Mouse (Mus musculus) liver, embryonic 16.5 days (tissue): Measurements from ENCODE around the gene Strn3. TPM values are rescaled to one million over a fixed set of nuclear protein-coding genes. Genes with fewer than 3 reads are reported as not detected.
"Not testable (repeated sequence)": the region's sequence is repeated elsewhere in the genome, so short reads cannot be mapped to it uniquely, and the experiment has no call there.

Experiments
- ATAC-seq: fragments of 200-750 bp; cut with Nextera tagmentation; 2 replicates; pipeline ENCODE4 v1.8.0; 2017; ENCODE audit warnings: low read depth, mild to moderate bottlenecking, moderate number of reproducible peaks, moderate library complexity
- H3K27ac ChIP-seq: fragments of 300-500 bp; sonication (generic); 2 replicates; pipeline ENCODE4 v1.5.1; 2014; ENCODE audit warnings: mild to moderate bottlenecking, low read length
- H3K27me3 ChIP-seq: fragments of 300-500 bp; sonication (generic); 2 replicates; pipeline ENCODE4 v1.6.1; 2014; ENCODE audit warnings: low read depth, low read length, mixed read lengths; ENCODE audit not compliant: control insufficient read depth, insufficient read depth
- H3K36me3 ChIP-seq: fragments of 300-500 bp; sonication (generic); 2 replicates; pipeline ENCODE4 v1.6.1; 2014; ENCODE audit warnings: mild to moderate bottlenecking; ENCODE audit not compliant: control insufficient read depth, insufficient read depth
- H3K4me1 ChIP-seq: fragments of 300-500 bp; sonication (generic); 2 replicates; pipeline ENCODE4 v1.6.1; 2014; ENCODE audit warnings: low read depth, low read length, mixed read lengths; ENCODE audit not compliant: control insufficient read depth
- H3K4me2 ChIP-seq: fragments of 300-500 bp; sonication (generic); 2 replicates; pipeline ENCODE4 v1.6.1; 2014; ENCODE audit warnings: low read depth, low read length, mixed read lengths
- H3K4me3 ChIP-seq: fragments of 300-500 bp; sonication (generic); 2 replicates; pipeline ENCODE4 v1.5.1; 2014; ENCODE audit warnings: low read depth, mild to moderate bottlenecking, low read length
- H3K9ac ChIP-seq: fragments of 300-500 bp; sonication (generic); 2 replicates; pipeline ENCODE4 v1.6.1; 2014; ENCODE audit warnings: low read depth, low read length
- H3K9me3 ChIP-seq: fragments of 300-500 bp; sonication (generic); replicated peaks from 2 replicates; pipeline ENCODE4 v1.6.1; 2016; ENCODE audit warnings: low read length; ENCODE audit not compliant: control insufficient read depth
- WGBS: fragments of 180-500 bp; shearing (Covaris S2); extraction: QIAGEN DNeasy Blood & Tissue Kit; methylation state at CpG from one replicate; pipeline ENCODE4 v1.1.7; 2014; ENCODE audit not compliant: insufficient replicate concordance; 5-methylcytosine and 5-hydroxymethylcytosine counted together
- polyA plus RNA-seq: library from polyadenylated mRNA; unstranded; fragments of >200 nt; fragmentation: Nextera tagmentation; extraction: Ambion mirVana; gene quantifications from 2 replicates; pipeline ENCODE4 v1.2.1, GENCODE M21; 2015

Gene Strn3
- polyA plus RNA-seq, 1 experiment from 2014 or later = 11.8 TPM

DNA sequence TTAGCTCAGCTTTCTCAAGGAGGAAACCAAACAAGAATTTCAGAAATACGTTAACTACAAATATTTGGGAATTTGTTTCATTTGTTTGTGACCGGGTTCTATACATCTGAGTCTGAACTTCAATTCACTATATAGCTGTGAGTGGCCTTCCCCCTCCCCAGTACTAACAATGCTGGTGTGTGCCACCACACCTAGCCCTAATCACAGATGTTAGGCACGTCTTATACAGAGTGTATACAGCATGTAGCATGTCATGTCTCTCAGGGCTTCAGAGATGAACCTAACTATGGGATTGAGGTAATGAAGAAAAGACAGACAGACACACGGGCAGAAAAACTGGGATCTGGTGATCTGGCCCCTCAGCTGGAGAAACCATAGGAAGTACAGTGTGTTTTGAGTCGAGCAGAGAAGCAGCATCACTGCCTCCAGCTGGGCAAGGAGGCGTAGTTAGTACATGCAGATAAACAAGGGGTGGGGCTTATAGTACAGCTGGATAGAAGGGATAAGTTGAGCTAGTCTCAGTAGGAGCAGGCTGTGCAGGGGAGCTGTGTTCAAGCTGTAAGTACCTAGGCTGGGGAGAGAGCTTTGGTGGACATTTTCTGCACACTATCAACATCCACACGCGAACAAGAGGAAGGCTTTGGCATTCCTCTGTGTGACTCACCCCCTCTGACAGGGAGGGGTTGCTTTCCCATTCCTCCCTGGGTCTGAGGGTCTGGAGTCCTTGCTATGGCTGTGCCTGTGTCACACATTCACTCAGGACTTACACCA is 8.1 kb upstream of the Strn3 start:
- H3K4me2 ChIP-seq = peak overlapping the region; percentile 65
- ATAC-seq = peak; percentile 100
- peak overlapping the region; percentile 98 for H3K27ac ChIP-seq
- peak overlapping the region; percentile 70 for H3K9ac ChIP-seq
- 0 out of 2 replicates have a peak, but pooled peaks cover 4% of the 10 kb centered on the region for H3K36me3 ChIP-seq
- WGBS = 33% methylated on average over 8 of the region's 8 CpGs
- peak overlapping the region; percentile 59 for H3K4me3 ChIP-seq
- peaks cover 20% of the 10 kb centered on the region for H3K4me1 ChIP-seq
- H3K9me3 ChIP-seq = peaks cover 2% of the 10 kb centered on the region; the same call in 1 of the 2 replicates
- no peaks in the 10 kb centered on the region for H3K27me3 ChIP-seq

GRCm38 (mm10) chr12:51696157-51696556 is 4.5 kb upstream of the Strn3 start:
- Histone ChIP-seq H3K27me3 (no peaks in the 10 kb centered on the region), H3K9me3 (no peaks in the 10 kb centered on the region), H3K4me3 (no peak overlapping the region), H3K9ac (no peak overlapping the region), H3K36me3 (no peaks in the 10 kb centered on the region), H3K4me2 (no peak overlapping the region), H3K4me1 (peaks cover 36% of the 10 kb centered on the region), H3K27ac (no peak overlapping the region)
- WGBS = 79% methylated on average over 2 of the region's 2 CpGs
- no peak for ATAC-seq

DNA sequence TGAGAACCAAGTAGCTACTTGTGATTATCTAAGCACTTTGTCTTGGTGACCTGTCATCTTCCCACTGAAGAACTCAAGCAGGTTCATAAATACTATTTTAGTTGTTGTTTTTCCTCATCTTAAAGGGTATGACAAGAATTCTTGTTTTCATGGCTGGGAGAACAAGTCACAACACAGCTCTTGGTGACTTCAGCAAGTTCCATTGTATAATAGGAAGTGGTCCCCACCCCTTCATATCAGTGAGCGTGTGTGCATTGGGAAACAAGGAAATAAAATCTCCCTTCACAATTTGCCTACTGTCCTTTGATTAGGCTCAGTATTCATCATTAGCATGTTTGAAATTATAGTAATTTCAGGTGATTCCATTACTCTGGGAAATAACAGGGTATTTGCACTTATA is 3.3 kb upstream of the Strn3 start:
- 38% methylated on average over 1 of the region's 1 CpGs for WGBS
- Histone ChIP-seq H3K4me2 (no peak overlapping the region), H3K27ac (peak overlapping the region; percentile 59; the same call in 1 of the 2 replicates), H3K9ac (no peak overlapping the region), H3K4me3 (no peak overlapping the region), H3K36me3 (no peaks in the 10 kb centered on the region), H3K4me1 (peaks cover 27% of the 10 kb centered on the region), H3K9me3 (no peaks in the 10 kb centered on the region), H3K27me3 (no peaks in the 10 kb centered on the region)
- ATAC-seq = no peak

DNA sequence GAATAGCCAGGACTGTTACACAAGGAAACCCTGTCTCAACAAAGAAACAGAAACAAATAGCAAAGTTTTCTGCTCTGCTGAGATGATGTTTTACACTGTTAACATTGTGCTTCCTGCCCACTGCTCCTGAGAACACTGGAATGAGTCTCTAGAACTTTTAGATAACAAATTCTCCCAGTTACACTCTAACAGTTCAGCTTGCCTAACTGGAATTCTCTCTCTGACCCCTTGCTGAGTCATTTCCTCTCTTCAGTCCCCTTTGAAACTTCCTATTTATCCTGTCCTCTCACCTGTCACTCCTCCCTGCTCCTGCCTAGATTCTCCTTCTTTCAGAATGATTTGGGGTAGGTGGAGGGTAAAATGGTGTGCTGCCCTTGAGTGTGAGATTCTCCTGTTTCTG is 2.4 kb upstream of the Strn3 start:
- H3K4me3 ChIP-seq = no peak overlapping the region
- no peaks in the 10 kb centered on the region for H3K36me3 ChIP-seq
- H3K4me1 ChIP-seq = peaks cover 25% of the 10 kb centered on the region
- no peaks in the 10 kb centered on the region for H3K9me3 ChIP-seq
- no peak for ATAC-seq
- no peak overlapping the region; the same call in 1 of the 2 replicates for H3K9ac ChIP-seq
- no peak overlapping the region for H3K4me2 ChIP-seq
- peak overlapping the region; percentile 80 for H3K27ac ChIP-seq
- no peaks in the 10 kb centered on the region for H3K27me3 ChIP-seq

DNA sequence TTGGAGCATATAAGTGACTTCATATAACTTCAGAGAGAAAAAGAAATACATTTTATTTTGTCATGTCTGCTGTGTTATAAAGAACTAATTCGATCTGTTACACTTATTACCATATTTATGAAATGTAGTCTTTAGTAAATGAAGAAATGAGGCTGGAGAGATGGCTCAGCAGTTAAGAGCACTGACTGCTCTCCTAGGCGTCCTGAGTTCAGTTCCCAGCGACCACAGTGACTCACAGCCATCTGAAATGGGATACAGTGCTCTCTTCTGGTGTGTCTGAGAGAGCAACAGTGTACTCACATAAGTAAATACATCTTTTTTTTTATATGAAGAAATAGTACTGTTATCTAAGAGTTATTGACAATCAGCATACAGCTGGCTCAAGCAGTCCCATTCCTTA is 1.7 kb upstream of the Strn3 start:
- WGBS = 66% methylated on average over 3 of the region's 3 CpGs
- ATAC-seq = no peak
- H3K36me3 ChIP-seq = no peaks in the 10 kb centered on the region
- no peak overlapping the region; the same call in 1 of the 2 replicates for H3K27ac ChIP-seq
- H3K4me1 ChIP-seq = peaks cover 23% of the 10 kb centered on the region
- H3K27me3 ChIP-seq = no peaks in the 10 kb centered on the region
- no peaks in the 10 kb centered on the region for H3K9me3 ChIP-seq
- H3K9ac ChIP-seq = no peak overlapping the region
- H3K4me2 ChIP-seq = no peak overlapping the region
- H3K4me3 ChIP-seq = no peak overlapping the region

- not testable (repeated sequence) for H3K36me3 ChIP-seq, ATAC-seq, H3K9me3 ChIP-seq, H3K27me3 ChIP-seq
- Histone ChIP-seq H3K9ac (0 out of 2 replicates have a peak overlapping the region, but pooled peaks have one; percentile 15), H3K4me3 (peak overlapping the region; percentile 31; the same call in 1 of the 2 replicates), H3K4me2 (peak overlapping the region; percentile 87), H3K27ac (peak overlapping the region; percentile 45; the same call in 1 of the 2 replicates), H3K4me1 (peaks cover 25% of the 10 kb centered on the region)
- WGBS = 57% methylated on average over 10 of the region's 10 CpGs
These were observed 1.2 kb upstream of the Strn3 start for GRCm38 (mm10) chr12:51692870-51693269.

GRCm38 (mm10) chr12:51690893-51691844 is 528 bp downstream of the Strn3 start, which contains the start of gene Ap4s1:
TSS of gene Ap4s1 (plus strand) at chr12:51691033.
- no peaks in the 10 kb centered on the region for H3K36me3 ChIP-seq
- no peaks in the 10 kb centered on the region for H3K9me3 ChIP-seq
- H3K27me3 ChIP-seq = no peaks in the 10 kb centered on the region
- H3K9ac ChIP-seq = peak within 1 kb of the TSS; percentile 93
- peak within 1 kb of the TSS; percentile 99 for H3K27ac ChIP-seq
- ATAC-seq = peak; percentile 71
- H3K4me3 ChIP-seq = peak within 1 kb of the TSS; percentile 79
- under 1% methylated on average over 101 of the region's 108 CpGs for WGBS
- peaks cover 30% of the 10 kb centered on the region for H3K4me1 ChIP-seq
- H3K4me2 ChIP-seq = peak within 1 kb of the TSS; percentile 66

- no peak overlapping the region for H3K9ac ChIP-seq
- no peak overlapping the region for H3K27ac ChIP-seq
- WGBS = 86% methylated on average over 2 of the region's 2 CpGs
- ATAC-seq = no peak
- H3K4me1 ChIP-seq = peaks cover 18% of the 10 kb centered on the region
- no peaks in the 10 kb centered on the region for H3K9me3 ChIP-seq
- no peak overlapping the region for H3K4me3 ChIP-seq
- H3K4me2 ChIP-seq = no peak overlapping the region
- no peaks in the 10 kb centered on the region for H3K27me3 ChIP-seq
- H3K36me3 ChIP-seq = no peaks in the 10 kb centered on the region
These were observed 3.2 kb downstream of the Strn3 start for GRCm38 (mm10) chr12:51688546-51688945.
